Mouse (Mus musculus) liver, embryonic 14.5 days (tissue): Measurements from ENCODE around the gene Aak1.

Experiments used
- CTCF ChIP-seq: IDR thresholded peaks from 2 replicates; pipeline ENCODE4 v1.5.1; 2016; ENCODE audit warnings: antibody characterized with exemption, low read depth, control low read depth
- EP300 ChIP-seq: IDR thresholded peaks from 2 replicates; pipeline ENCODE4 v1.6.1; 2016; ENCODE audit warnings: antibody characterized with exemption, low read depth

DNA sequence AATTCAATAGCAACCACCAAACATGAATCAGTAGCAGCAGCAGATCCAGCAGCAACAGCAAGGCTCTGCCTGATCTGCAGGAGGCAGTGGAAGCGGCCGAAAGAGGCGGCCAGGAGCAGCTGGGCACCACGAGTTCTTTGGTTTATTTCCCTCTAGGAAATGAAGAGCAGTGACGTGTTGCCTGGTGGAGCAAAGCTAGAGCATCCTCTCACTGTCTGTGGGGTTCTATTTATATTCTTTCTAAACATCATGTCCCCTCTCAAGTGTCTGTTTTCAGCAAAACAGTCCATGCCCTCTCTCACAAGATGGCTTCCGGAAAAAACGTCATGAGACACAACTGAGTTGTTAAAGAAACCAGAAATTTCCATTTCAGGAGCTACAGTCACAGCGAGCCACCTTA is 189.8 kb downstream of the Aak1 start:
- no peak for TF ChIP-seq CTCF
- TF ChIP-seq EP300: no peak
